Mouse (Mus musculus): ENCODE data around the gene Adam12.

DNA sequence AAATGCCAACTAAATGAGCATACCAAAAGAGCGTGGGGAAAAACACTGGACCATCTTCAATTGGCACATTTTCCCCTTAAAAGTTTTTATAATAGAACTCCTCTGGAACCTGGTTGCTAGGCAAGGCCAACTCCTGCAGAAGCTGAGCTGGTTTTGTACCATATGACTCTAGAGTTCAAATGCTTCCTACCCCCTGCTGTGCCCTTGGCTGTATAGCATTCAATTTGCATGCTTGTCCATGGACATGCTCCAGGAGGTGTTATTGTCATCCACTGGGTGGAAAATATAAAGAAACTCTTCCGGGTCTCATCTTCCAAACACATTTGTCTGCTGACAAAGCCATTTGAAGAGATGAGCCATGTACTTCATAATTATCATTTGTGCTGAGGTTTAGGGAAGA is 68.2 kb downstream of the Adam12 start:
- TF ChIP-seq POLR2A (IDR thresholded peaks at IDR 0.05; ENCODE audit: borderline replicate concordance, control insufficient read depth, low read depth, low read length): no peak
- TF ChIP-seq CTCF (IDR thresholded peaks at IDR 0.05; ENCODE audit: control insufficient read depth, insufficient read depth, low read length): no peak

Data from bone marrow, adult 2 months (tissue).